Mouse (Mus musculus) liver, adult 2 months (tissue): ENCODE results near the gene Slc35d3.

ENCODE experiments used
- CTCF ChIP-seq: fragments of 200-500 bp; IDR thresholded peaks from 2 replicates; pipeline ENCODE4 v1.5.1; 2011; ENCODE audit warnings: low read depth, low read length, control low read depth
- POLR2A ChIP-seq: fragments of 200-500 bp; IDR thresholded peaks from 2 replicates; pipeline ENCODE4 v1.6.1; 2011; ENCODE audit warnings: low read length, control low read depth; ENCODE audit not compliant: insufficient read depth; ENCODE audit errors: extremely low read depth

GRCm38 (mm10) chr10:19811436-19812172 lies 39.7 kb downstream of the Slc35d3 start:
- TF ChIP-seq POLR2A (no peak), CTCF (peak; percentile 31; the same call in 1 of the 2 replicates)
